Mouse (Mus musculus) liver, embryonic 14.5 days (tissue): ENCODE data around the gene Hyal2.

Source experiments
- CTCF ChIP-seq: IDR thresholded peaks from 2 replicates; pipeline ENCODE4 v1.5.1; 2016; ENCODE audit warnings: antibody characterized with exemption, low read depth, control low read depth
- EP300 ChIP-seq: IDR thresholded peaks from 2 replicates; pipeline ENCODE4 v1.6.1; 2016; ENCODE audit warnings: antibody characterized with exemption, low read depth

- TF ChIP-seq CTCF (no peak), EP300 (no peak)
Measured at GRCm38 (mm10) chr9:107601275-107601674, 33.5 kb downstream of the Hyal2 start.
